Mouse (Mus musculus) G1E (cell line): Measurements from ENCODE around the gene Aktip.

ENCODE experiments used
- CTCF ChIP-seq: IDR thresholded peaks from 2 replicates; pipeline ENCODE4 v1.5.1; 2012; ENCODE audit warnings: low read depth, low read length, inconsistent platforms, mixed read lengths
- GATA1 ChIP-seq: IDR thresholded peaks from 2 replicates; pipeline ENCODE4 v1.6.1; 2012; ENCODE audit warnings: borderline replicate concordance, low read length, inconsistent platforms, mixed read lengths
- GATA2 ChIP-seq: IDR thresholded peaks from 2 replicates; pipeline ENCODE4 v1.6.1; 2012; ENCODE audit warnings: low read depth, low read length, inconsistent platforms, borderline replicate concordance

DNA sequence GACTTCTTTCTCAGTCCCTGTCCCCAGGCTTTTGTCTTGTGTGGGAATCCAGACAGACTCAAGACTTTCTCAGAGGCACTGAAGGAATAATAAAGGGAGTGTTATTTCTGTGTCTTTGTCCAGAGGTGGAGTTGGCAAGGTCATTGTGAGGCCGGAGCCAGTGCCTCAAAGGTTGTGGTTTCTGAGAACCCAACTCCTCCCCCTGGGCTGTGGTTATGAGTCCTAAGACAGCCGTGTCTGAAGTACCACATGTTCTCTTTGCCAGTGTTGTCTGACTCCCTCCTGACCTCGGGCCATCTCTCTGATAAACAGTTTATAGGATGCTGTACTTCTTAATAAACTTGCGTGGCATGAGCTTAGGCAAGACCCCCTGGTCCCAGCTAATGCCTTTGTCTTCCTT is 134.6 kb downstream of the Aktip start:
- TF ChIP-seq CTCF (no peak), GATA1 (no peak), GATA2 (no peak)
